Mouse (Mus musculus) CD4-positive naive resting alpha-beta T cell, adult 76 days (primary cell): ENCODE results near the gene AB124611. TPM values are rescaled to one million over a fixed set of nuclear protein-coding genes. Genes with fewer than 3 reads are reported as not detected.

Source experiments
- total RNA-seq: library from RNA; stranded (reverse); gene quantifications from one replicate; pipeline ENCODE4 v1.2.4, GENCODE M21; 2023

Gene AB124611
- 62.5 TPM for total RNA-seq

GRCm38 (mm10) chr9:21525937-21526633 is at the start of gene AB124611:
TSS of gene AB124611 (plus strand) at chr9:21526176.

DNA sequence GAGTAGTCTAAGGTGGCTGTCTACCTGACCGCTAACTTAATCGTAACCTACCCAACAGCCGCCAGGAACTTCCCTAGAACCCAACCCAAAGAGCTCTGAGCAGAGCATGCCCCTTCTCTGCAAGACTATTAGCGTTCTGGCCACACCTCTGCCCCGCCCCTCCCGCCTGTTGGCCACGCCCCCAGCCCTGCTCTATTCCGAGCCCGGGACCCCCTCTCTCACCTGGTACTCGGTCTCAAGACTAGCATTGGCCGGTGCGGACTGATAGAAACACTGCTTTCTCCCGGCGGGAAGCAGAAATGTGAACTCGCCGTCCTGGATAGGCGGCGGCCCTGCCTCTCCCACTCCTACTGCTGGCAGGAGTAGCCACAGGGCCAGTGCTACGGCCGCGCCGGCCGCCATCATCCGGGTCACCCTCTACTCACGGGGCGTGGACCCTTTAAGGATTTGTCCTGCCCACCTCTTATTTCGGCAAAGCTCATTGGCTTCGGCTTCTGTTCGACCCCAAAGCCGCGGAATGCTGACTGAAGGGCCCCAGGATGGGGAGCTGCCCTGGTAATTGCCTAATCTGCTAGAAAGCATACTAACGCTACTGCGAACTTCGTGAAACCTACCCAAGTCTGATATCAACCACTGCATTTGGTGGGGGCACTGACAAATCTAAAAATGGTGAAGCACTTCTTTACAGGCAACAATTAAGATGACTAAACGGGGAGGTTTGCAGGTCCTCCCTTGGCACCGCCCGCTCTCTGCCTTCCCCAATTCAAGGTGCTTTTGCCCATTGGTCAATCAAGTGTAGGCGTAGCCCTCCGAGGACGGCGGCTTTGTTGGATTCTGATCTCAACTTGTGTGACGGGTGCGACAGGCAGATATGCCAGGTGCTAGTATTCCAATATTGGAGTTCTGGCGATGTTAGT is 15.9 kb upstream of the AB124611 start, which contains the start of gene Tmed1:
Gene Tmed1, minus strand, starts transcription at position 481 of the 917 bp plus-strand sequence.

DNA sequence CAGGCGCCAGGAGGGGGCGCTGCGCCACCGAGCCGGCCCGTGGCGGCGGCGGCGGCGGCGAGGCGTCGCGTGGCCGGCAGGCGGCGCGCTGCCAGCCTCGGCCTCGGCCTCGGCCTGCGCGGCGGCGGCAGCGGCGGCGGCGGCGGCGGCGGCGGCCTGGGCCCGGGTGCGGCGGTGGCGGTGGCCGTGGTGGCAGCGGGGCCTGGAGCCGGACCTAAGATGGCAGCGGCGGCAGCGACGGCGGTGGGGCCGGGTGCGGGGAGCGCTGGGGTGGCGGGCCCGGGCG is 20.8 kb downstream of the AB124611 start, which contains the start of gene Carm1:
Gene Carm1, plus strand, starts transcription at position 106 of the 286 bp plus-strand sequence.

DNA sequence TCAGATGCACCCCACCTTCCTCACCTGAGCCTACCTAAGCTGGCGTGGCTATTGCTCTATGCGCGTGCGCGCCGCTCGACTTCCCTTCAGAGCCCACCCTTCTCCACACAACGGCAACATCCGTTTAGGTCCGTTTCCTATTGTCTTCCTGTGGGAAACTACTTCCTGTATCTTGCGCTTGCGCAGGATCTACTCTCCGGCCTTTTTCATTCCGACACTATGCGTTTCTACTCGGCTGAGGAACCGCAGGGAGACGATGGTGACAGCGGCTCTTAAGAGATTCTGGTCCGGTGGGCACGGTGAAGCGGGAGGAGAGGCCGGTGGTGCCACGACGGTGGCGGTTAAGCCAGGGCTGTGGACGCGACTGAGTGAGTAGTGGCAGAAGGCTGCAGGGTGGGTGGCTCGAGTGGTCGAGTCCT is 66.7 kb downstream of the AB124611 start, which contains the start of the genes Timm29 and Yipf2:
Gene Timm29, plus strand, starts transcription at position 20 of the 419 bp plus-strand sequence.
Gene Yipf2, minus strand, starts transcription at position 126 of the 419 bp plus-strand sequence.

Other genes with a start within 250 kb of the AB124611 start
- gene Kri1, start 238.2 kb upstream of the AB124611 start, total RNA-seq, result 136 TPM
- 40.4 TPM for gene Cdkn2d, start 234.8 kb upstream of the AB124611 start, total RNA-seq
- gene Ap1m2, start 213.8 kb upstream of the AB124611 start, total RNA-seq, result 5.3 TPM
- 330 TPM for gene Slc44a2, start 205.5 kb upstream of the AB124611 start, total RNA-seq
- gene Ilf3, start 158.3 kb upstream of the AB124611 start, total RNA-seq, result 138 TPM
- gene Qtrt1, start 114.3 kb upstream of the AB124611 start, total RNA-seq, result 65.5 TPM
- gene Dnm2, start 101.3 kb upstream of the AB124611 start, total RNA-seq, result 360 TPM
- 0.64 TPM for gene Tmed1, start 15.9 kb upstream of the AB124611 start, total RNA-seq
- 66.6 TPM for gene Carm1, start 20.7 kb downstream of the AB124611 start, total RNA-seq
- 29.4 TPM for gene Timm29, start 66.5 kb downstream of the AB124611 start, total RNA-seq
- gene Yipf2, start 66.7 kb downstream of the AB124611 start, total RNA-seq, result 8.4 TPM
- gene Smarca4, start 90.0 kb downstream of the AB124611 start, total RNA-seq, result 84.4 TPM
- gene Ldlr, start 197.3 kb downstream of the AB124611 start, total RNA-seq, result 45.3 TPM
- 1.6 TPM for gene Spc24, start 234.1 kb downstream of the AB124611 start, total RNA-seq